Mouse (Mus musculus) liver (tissue): Measurements from ENCODE around the gene Arhgdia.
"Not testable (repeated sequence)": the region's sequence is repeated elsewhere in the genome, so short reads cannot be mapped to it uniquely, and the experiment has no call there.

Source experiments
- DNase-seq: peaks from one replicate; pipeline ENCODE4 v3.0.0-alpha.2; 2020; ENCODE audit warnings: mixed read lengths

Gene Arhgdia

DNA sequence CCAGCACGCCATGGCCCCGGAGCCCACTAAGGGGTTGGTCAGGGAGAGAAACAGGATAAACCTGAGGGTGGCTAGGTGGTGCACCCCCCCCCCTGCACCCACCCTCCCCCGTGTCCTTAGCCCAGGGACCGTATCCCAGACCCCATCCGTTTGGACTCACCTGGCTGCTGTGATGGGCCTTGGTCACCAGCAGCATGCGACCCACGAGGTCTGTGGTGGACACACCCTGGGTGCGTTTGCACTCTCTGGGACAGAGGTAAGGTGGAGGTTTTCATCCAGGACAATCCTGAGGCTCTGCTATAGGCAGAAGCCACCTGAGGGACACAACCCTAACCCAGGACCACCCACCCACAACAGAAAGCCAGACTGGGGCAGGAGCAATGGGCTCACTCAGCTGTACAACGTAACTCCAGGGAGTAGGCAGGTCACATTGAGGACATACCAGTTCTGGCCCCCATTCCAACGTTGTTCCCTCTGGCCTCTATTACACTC, 32.1 kb upstream of the Arhgdia start:
- DNase-seq, result no peak

DNA sequence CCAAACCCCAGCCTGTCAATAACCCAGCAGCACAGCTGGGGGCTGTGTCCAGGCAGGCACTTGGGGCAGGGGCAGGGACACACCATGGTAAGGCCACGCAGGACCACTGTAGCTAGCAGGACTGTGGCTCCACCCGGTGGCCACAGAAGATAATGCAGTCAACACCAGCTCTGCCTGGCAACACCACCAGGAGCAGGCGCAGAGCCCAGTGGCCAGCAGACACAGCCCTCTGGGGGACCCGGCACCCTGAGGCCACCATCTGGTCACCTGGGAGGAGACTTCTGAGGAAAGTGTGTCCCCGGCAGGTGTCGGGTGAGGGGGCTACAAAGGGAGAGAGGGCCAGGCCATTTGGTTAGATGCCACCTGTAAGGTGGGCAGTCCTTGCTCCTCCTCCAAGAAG, 31.3 kb upstream of the Arhgdia start:
- DNase-seq, result peak; percentile 80

DNA sequence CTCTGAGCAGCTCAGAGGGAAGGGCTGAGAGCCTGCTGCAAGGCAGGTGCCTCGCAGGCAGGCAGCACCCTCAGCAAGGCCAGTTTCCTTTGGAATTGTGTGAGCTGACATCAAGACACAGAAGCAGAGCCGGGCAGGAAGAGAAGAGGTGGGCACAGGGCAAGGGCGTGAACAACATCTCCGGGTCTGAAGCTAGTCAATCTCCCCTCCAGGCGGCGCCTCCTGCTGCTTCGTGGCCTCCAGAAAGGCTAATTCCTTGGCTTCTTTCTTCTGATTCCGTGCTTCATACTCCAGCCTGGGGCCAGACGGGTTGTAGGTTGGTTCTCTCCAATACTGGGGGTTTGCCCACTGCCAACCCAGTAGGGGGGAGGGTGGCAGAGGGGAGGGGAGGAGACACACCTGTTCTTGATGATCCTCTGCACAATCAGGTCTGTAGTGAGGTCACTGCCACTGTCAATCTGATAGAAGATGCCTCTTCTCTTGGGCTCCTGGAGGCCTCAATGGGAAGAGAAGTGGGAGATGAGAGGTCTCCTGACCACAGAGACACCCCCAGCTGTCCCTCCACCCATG, 29.1 kb upstream of the Arhgdia start:
- DNase-seq, result no peak

DNA sequence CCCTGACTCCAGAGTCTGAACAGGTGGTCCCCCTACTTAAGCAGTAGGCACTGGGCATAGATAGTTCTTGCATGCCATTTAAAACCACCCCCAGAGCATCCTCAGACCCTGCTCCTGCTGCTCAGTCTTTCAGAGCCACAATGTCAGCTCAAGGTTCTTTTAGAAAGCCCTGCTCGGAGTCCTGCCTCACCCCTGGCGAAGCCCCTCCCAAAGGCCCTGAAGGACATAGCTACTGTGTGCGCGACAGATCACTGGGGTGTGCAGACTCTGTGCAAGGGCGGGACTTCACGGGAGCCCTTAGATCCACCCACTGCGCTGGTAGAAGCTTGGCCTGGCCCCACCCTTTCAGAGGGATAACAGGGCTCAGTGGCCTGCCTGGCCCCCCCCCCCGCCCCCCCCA, 27.8 kb upstream of the Arhgdia start:
- peak; percentile 63 for DNase-seq

DNA sequence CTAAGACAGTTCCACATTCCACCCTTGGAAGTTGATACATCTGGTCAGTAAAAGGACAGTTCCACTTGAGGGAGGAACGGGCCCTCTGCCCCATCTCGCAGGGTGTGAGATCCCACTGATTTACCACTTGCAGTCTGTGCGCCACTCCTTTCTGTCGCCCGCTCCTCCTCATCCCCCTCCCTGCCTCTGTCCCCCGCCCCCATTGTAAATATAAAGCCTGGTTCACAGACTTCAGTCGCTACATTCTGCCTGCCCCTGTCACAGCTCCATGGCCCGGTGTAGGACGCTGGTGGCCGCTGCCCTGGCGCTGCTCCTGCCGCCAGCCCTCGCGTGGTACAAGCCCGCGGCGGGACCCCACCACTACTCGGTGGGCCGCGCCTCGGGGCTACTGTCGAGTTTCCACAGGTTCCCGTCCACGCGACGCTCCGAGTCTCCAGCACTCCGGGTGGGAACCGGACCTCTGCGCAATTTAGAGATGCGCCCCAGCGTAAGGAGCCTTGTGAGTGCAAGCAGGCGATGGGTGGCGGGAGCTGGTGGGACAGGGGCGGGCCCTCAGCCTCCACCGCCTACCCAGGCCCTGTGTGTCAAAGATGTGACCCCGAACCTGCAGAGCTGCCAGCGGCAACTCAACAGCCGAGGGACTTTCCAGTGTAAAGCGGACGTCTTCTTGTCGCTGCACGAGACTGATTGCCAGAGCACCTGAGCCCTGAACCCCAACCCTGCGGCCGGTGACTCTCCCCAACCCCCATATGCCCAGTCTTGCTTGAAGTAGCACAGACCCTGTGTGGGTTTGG, 27.0 kb upstream of the Arhgdia start, which contains the start of gene Npb:
TSS of gene Npb (plus strand) at position 237 of the 794 bp plus-strand sequence.
- no peak for DNase-seq

DNA sequence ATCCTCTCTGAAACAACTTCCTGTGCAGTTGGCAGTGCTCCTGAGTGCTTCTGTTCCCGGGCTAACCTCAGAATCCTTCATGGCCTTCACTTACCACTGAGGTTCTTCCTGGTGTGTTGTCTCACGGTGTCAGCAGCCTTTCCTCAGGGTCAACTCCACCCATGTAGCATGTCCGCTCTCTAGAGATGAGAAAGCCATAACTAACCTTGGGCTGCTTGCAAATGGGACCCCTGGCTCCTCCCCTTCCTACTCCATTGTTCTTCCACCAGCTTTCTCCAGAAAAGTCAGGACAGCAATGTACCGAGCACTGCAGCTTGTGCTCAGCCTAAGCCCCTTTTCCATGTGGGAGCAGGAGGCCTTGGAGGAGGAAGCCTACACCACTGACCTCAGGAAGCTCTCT, 25.3 kb upstream of the Arhgdia start:
- DNase-seq, result no peak

DNA sequence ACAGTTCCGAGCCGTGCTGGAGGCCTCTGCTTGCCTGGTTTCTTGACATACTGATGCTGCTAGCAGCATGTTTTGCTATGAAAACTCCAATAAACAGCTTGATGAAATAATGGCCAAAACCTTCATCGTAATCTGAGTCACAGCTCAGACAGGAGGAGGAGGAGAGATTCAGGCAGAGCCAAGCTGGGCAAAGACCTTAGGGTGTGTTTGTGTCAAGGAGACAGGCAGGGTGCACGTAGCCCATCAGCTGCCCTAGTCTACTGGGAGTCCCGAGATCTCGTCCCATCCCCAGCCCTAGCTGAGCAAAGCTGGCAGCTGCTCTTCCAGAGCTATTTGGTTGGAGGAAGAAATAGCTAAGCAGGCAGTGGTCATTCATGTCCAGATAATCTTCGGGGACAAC, 24.2 kb upstream of the Arhgdia start:
- DNase-seq, result no peak

DNA sequence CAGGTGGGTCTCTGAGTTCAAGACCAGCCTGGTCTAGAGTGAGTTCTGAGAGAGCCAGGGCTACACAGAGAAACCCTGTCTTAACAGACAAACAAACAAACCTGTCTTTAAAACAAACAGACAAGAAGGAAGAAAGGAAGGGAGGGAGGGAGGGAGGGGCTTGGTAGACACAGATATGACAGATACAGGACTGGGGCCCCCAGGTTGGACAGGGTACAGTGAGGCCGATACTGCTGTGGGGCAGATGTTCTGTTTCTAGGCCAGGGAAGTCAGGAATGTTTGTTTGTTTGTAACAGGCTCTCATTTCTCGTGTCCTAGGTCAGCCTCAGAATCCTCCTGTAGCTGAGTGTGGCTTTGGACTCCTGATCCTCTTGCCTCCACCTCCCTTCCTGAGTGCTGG, 22.1 kb upstream of the Arhgdia start:
- DNase-seq, result peak; percentile 62

DNA sequence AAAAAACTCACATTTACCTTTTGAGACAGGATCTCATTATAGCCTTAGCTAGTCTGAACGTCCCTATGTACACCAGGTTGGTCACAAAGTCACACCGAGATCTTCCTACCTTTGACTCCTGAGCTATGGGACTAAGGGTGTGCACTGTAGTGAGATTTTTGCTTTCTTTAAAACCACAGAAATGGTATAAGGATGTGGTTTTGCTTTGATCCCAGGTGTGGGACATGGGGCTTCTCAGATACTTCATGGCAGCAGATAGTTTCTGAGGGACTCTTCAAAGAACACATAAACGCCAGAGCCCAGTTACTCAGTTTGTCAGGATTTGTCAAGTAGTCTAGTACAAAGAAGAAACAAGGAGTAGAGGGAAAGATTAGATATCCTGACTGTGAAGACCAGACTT, 19.3 kb upstream of the Arhgdia start:
- DNase-seq, result no peak

DNA sequence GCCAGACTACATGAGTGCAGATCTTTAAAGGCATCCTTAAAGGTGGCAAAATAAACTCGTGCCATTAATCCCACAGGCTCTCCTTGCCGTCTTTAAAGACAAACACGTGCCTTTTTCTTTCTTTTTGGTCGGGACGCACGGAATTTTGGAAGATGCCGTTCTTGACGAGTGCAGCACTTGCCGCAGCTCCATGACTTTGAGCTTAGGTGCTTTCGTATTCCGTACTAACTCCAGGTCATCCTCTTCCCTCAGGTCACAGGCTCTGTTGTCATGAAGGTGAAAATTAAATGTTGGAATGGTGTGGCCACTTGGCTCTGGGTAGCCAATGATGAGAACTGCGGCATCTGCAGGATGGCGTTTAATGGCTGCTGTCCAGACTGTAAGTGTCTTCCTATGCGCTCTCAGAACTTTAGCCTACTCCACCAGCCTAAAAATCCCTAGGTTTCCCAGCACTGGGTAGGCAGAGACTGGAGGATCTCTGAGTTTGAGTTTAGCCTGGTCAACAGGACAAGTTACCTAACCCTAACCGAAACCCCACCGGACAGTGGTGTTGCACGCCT, 17.6 kb upstream of the Arhgdia start:
- DNase-seq, result no peak

DNA sequence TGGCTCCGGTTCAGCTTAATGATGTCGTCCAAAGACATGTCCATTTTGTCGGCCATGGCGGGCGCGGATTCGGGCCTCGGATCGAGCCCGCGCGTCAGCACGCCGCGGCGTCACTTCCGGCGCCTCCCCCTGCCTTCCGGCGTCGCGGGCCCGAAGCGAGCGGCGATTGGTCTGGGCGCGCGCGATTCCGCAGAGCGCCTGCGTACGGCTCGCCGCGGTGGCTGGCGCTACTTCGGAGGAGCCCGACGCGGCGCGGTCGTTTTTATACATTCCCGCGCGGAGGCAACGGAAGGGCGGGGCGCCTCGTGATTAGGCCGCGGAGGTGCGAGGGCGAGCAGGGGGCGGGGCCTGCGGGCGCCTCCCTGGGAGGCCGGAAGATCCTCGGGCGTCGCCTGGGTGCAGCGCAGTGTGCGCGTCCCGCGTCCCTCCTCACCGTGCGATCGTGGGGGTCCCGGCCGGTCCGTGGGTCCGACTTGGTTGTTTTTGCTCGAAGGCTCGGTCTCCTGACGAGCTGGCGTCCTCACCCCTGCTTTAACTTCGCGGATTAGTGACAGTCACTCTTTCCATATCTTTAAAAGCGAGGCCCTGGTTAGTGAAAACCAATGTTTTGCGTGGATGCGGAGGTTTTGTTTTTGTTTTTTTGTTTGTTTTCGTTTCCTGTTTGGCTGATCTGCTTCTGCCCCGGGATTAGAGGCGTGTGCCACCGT, 17.0 kb upstream of the Arhgdia start, which contains the start of the genes Alyref and Anapc11:
TSS of gene Alyref (minus strand) at position 83 of the 707 bp plus-strand sequence.
TSS of gene Anapc11 (plus strand) at position 139 of the 707 bp plus-strand sequence.
- DNase-seq, result peak; percentile 97

DNA sequence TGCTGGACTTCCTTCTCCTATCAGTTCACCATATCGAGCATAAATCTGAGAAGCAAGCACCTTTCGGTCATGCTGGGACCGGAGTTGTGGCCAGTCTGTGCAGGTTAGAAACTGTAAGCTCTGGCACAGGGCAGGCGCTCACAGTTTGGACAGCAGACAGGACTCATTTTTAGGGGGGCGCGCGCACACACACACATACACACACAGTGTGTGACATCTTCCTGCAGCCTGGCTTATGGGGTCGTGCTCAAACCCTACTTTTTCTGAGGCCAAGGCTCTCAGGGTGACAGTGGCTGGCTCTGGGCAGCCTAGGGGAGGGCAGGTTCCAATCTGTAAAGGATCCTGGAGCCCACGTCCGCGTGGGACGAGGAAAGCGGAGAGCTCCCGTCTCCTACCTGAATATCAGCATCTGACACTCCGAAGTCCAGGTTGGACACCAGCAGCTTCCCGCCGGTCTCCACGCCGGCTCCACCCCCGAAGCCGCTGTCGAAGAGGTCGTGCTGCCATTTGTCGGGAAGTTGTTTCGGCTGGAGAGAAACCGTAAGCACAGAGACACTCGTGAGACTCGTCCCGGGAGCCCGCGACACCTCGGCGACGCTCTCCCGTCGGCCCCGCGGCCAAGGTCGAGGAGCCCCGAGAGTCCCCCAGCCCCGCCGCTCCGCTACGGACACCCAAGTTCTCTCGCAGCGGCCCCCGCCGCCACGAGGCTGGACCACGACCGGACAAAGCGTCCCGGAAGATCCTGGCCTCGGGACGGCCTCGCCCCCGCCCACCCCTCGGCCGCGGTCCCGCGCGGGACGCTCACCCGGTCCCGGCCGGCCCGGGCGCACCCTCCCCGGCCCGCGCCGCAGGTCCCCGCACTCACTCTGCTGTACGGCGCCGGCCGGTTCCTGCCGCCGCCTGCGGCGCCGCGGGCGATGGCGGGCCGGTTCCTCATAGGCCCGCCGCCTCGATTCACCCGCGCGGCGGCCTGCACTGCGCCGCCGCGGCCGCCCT, 16.1 kb upstream of the Arhgdia start:
- DNase-seq, result peak; percentile 47

DNA sequence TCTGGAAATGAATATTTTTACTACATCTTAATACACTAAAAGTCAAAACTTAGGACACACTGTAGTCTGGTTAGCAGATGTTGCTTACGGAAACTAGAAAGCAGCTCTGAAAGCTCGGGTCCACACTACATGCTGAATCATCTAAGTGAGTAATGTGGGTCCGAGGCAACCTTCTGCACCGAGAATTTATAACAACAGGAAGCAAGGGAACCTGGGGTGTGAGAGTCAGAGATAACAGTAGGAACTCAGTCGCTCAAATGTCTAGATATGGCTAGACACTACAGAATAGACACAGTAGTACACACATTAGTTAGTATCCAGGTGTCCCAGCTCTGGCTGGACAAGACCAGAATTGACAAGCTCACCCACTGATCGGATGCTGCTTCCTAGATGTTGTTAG, 7.1 kb upstream of the Arhgdia start:
- no peak for DNase-seq

DNA sequence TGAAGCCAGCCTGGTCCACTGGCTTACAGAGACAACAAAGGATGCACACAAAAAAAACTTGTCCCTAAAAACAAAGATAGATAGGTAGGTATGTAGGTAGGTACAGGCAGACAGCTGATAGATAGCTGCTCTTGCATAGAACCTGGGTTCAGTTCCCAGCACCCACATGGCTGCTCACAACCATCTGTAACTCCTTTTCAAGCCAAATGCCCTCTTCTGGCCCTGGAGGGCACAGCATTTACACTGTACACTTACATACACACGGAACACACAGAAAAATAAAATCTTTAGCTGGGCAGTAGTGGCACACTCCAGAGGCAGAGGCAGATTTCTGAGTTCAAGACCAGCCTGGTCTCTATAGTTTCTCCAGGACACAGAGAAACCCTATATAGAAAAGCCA, 2.5 kb upstream of the Arhgdia start:
- no peak for DNase-seq

DNA sequence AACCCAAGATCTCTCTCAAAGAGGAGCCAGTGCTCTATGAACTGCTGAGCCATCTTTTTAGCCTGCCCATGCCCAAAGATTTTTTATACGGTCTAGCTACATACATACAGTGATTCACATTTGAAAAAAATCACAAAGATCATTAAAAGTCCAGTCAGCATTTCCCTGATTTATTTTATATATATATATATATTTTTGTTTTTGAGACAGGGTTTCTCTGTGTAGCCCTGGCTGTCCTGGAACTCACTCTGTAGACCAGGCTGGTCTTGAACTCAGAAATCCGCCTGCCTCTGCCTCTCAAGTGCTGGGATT, 1.5 kb upstream of the Arhgdia start:
- not testable (repeated sequence) for DNase-seq

DNA sequence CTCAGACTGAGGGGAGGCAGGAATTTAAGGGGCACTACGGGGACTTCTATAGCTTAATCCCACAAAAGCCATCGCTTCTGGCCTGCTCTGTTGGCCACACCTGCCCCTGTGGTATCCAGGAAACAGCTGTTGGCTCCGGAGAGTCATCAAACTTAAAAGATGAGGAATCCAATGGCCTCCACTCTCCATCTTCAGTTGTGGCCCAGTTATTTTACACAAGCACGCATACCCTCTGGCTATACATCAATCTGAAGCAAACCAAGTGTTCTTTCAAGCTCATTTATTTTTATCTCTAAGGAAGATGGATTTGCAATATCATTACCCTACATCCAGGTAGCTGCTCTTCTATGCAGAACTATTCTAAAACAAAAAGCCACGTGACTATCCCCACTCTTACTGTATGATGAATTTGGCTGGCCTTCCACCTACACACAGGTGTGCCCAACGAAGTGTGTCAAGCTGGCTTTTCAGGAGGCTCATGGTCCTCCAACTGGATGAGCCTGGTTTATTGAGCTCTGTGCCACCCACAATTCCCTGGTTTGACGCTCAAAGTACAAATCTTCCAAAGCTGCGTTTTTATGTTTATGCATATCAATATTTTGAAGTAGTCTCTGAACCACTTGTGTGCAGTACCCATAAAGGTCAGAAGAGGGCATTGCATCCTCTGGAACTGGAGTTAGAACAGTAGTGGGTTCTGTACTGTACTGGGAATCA, 1.0 kb upstream of the Arhgdia start:
- peak; percentile 45 for DNase-seq

DNA sequence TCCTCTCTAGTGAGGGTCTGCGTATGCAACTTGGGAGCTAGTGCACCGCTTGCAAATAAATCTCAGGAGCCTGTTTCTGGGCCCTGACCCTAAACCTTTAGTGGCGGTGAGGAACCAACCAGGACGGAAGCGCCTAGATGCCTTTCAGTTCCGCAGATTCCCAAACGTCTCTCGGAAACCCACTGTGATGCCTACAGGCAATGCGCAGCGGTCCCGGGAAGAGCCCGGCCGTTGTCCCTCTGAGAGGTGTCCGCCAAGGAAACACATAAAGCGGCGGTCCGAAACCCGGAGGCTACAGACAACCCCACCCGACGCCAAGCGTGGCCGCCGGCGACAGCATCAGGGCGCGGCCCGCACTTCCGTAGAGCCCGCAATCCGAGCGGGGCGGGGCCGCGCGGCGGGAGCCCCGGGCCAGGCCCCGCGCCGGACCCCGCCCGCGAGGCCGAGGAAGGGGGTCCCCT, 523 bp downstream of the Arhgdia start:
- DNase-seq, result peak; percentile 71

DNA sequence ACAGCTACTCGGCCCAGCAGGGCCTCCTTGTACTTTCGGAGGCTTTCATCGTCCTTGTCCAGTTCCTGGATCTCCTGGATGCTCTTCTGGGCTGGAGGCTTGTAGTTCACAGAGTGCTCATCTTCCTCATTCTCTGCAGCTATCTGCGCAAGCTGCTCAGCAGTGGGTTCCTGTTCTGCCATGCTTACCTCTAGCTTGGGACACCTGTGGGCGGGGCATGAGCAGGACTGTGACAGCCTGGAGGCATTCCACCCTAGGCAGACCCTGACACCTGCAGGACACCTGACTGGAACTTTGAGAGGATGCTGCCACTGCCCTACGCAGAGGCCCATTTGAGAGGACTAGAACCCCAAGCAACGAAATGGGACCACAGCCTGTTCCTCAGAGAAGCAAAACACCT, 1.2 kb downstream of the Arhgdia start:
- peak; percentile 46 for DNase-seq

DNA sequence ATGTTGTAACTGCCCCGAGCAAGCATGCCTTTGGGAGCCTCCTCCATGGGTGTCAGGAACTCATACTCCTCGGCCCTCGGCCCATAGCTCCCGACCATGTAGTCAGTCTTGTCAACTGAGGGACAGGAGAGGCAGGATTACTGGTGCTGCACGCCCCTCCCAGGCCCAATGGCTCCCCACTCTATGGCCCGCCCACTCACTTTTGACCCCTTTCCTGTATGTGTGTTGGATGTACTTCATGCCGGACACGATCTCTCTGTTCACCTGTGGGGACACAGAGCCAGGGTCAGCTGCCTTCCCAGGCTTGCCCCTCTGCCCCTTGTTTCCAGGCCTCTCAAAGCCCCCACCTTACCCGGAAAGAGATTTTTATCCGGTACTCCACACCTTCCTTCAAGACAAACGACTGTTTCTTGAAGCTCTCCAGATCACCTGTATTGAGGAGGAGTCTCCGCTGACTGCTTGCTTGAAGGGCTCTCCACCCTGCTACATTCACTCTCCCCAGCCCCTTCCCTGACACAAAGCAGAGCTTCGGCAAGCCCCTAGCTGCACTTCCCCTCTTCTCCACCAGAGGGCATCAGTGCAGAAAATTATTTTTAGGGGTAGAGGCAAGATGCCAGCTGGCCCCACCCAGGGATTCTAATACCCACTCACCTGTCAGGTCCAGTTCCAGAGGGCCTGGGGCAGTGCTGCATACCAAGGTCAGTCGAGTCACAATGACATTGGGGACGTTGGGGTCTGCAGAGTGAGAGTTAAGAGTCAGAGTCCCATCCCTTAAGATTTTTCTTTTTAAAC, 1.9 kb downstream of the Arhgdia start:
- peak; percentile 82 for DNase-seq

DNA sequence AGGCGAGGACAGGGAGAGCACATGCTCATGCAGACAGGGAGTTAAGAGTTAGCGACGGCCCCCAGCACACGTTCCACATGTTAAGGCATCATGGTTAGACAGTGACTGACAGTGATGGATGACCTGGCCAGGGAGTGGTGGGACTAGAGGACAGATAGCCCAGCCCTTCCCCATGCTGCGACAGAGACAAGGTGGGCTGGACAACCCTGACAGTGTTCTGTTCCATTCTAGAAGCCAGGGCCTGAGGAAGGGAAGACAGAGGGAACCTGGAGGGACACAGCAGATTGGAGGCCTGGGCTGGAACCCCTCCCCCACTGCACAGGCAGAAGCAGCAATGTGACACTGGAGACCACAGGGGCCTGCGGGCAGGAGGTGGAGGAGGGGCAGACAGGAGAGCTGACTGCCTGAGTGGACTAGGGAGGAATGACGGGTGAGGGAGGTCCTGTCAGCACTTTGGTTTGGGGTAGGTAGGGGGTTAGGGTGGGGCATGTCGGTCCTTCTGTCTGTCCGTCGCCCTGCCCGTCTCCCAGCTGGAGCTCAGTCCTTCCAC, 2.7 kb downstream of the Arhgdia start:
- DNase-seq, result peak; percentile 15
